Mouse (Mus musculus): Measurements from ENCODE around the gene Hpcal1.

DNA sequence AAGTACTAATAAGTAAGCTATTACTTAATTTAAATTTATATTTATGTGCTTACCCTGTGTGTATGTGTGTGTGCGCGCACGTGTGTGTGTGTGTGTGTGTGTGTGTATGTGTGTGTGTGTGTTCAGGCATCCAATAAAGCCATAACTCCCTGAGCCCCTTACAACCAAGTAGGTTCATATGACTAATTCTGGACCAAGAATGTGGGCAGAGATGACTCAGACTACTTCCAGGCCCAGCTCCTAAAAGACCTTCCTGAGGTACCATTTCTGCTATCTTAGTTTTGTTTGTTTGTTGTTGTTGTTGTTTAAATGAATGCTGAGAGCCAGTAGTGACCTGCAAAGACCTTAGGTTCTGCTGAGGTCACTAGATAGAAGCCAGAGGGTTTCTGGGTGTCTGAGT lies 1.7 kb upstream of the Hpcal1 start:
- TF ChIP-seq CTCF (IDR thresholded peaks at IDR 0.05; ENCODE audit: control insufficient read depth, insufficient read depth, low read length): no peak
- TF ChIP-seq POLR2A (IDR thresholded peaks at IDR 0.05; ENCODE audit: borderline replicate concordance, control insufficient read depth, low read depth, low read length): no peak

Measured in bone marrow, adult 2 months (tissue).